Comparison of ENCODE assay signal across 8 mouse cellular contexts in genomic region chr9:121704261-121704645, GRCm38 (mm10). TPM values are rescaled to one million over a fixed set of nuclear protein-coding genes. Genes with fewer than 3 reads are reported as not detected.
DNase-seq lines count a peak whose midpoint lies in the region; ATAC-seq and TF ChIP-seq lines count a peak whose summit lies in the region.

No protein-coding gene starts in this region.

- no peak for ATAC-seq in embryonic facial prominence, embryonic 14.5 days (ENCODE audit: low read depth)
- no peak for ATAC-seq in intestine, embryonic 16.5 days
- no peak for ATAC-seq in neural tube, embryonic 13.5 days (ENCODE audit: low read depth)
- no peak for ATAC-seq in CD4-positive, CD25-positive, alpha-beta regulatory T cell, adult 4 months

- TF ChIP-seq CTCF in left cerebral cortex, adult 2 months (IDR thresholded peaks at IDR 0.05) = no peak

- WGBS in embryonic facial prominence, embryonic 14.5 days = 32% methylated on average over 11 of the region's 11 CpGs
- 26% methylated on average over 11 of the region's 11 CpGs for WGBS in intestine, embryonic 16.5 days
- 37% methylated on average over 11 of the region's 11 CpGs for WGBS in neural tube, embryonic 13.5 days

- intact Hi-C loops in left cerebral cortex, adult 2 months (cut with DNase I) = no loop called here
- intact Hi-C loops in left cerebral cortex, postnatal 10 days (cut with DNase I) = no loop called here

- peak overlapping the region; percentile 71 for H3K9ac ChIP-seq in embryonic facial prominence, embryonic 14.5 days (ENCODE audit: low read depth, low read length)
- H3K9ac ChIP-seq in intestine, embryonic 16.5 days (ENCODE audit: low read depth, low read length) = peak overlapping the region; percentile 81
- peak overlapping the region; percentile 90 for H3K9ac ChIP-seq in neural tube, embryonic 13.5 days

- H3K4me1 ChIP-seq in embryonic facial prominence, embryonic 14.5 days (ENCODE audit: control insufficient read depth, insufficient read depth, low read length) = peaks cover 14% of the 10 kb centered on the region
- H3K4me1 ChIP-seq in intestine, embryonic 16.5 days (ENCODE audit: control insufficient read depth, insufficient read depth, low read length) = peaks cover 15% of the 10 kb centered on the region
- peaks cover 33% of the 10 kb centered on the region for H3K4me1 ChIP-seq in neural tube, embryonic 13.5 days (replicated peaks)

- DNase-seq in left cerebral cortex, adult 2 months (ENCODE audit: extremely low spot score in 1 of 2, low spot score in 2 of 2) = no peak
- no peak for DNase-seq in left cerebral cortex, postnatal 10 days (ENCODE audit: extremely low spot score in 1 of 2, low spot score in 2 of 2)
- no peak for DNase-seq in embryonic facial prominence, embryonic 14.5 days (ENCODE audit: low spot score)
- no peak for DNase-seq in adrenal gland, postnatal 25 days
- no peak for DNase-seq in T-cell, adult 2 months (ENCODE audit: low spot score)

- H3K27me3 ChIP-seq in embryonic facial prominence, embryonic 14.5 days (replicated peaks; ENCODE audit: control insufficient read depth, insufficient read depth, low read length) = no peaks in the 10 kb centered on the region
- H3K27me3 ChIP-seq in intestine, embryonic 16.5 days (replicated peaks; ENCODE audit: control insufficient read depth, insufficient read depth, low read length) = no peaks in the 10 kb centered on the region
- H3K27me3 ChIP-seq in neural tube, embryonic 13.5 days = no peaks in the 10 kb centered on the region; the same call in 1 of the 2 replicates

- H3K4me2 ChIP-seq in embryonic facial prominence, embryonic 14.5 days (ENCODE audit: low read depth, low read length) = peak overlapping the region; percentile 66
- H3K4me2 ChIP-seq in intestine, embryonic 16.5 days (ENCODE audit: low read depth, low read length) = peak overlapping the region; percentile 92
- peak overlapping the region; percentile 97 for H3K4me2 ChIP-seq in neural tube, embryonic 13.5 days

- H3K27ac ChIP-seq in left cerebral cortex, adult 2 months = peak overlapping the region; percentile 83; the same call in 1 of the 2 replicates
- no peak overlapping the region for H3K27ac ChIP-seq in embryonic facial prominence, embryonic 14.5 days (replicated peaks; ENCODE audit: low read depth, low read length)
- H3K27ac ChIP-seq in intestine, embryonic 16.5 days (ENCODE audit: low read length) = peak overlapping the region; percentile 96
- no peak overlapping the region for H3K27ac ChIP-seq in neural tube, embryonic 13.5 days (replicated peaks)

- no peaks in the 10 kb centered on the region for H3K36me3 ChIP-seq in embryonic facial prominence, embryonic 14.5 days (ENCODE audit: control insufficient read depth, insufficient read depth, low read length)
- H3K36me3 ChIP-seq in intestine, embryonic 16.5 days (ENCODE audit: control insufficient read depth, insufficient read depth, low read length) = no peaks in the 10 kb centered on the region
- peaks cover 14% of the 10 kb centered on the region for H3K36me3 ChIP-seq in neural tube, embryonic 13.5 days

- peak overlapping the region; percentile 77 for H3K4me3 ChIP-seq in left cerebral cortex, adult 2 months
- H3K4me3 ChIP-seq in embryonic facial prominence, embryonic 14.5 days (ENCODE audit: low read depth, low read length) = peak overlapping the region; percentile 70
- peak overlapping the region; percentile 89 for H3K4me3 ChIP-seq in intestine, embryonic 16.5 days (ENCODE audit: low read length)
- H3K4me3 ChIP-seq in neural tube, embryonic 13.5 days = peak overlapping the region; percentile 79

- H3K9me3 ChIP-seq in embryonic facial prominence, embryonic 14.5 days (ENCODE audit: control insufficient read depth, low read length) = no peaks in the 10 kb centered on the region
- H3K9me3 ChIP-seq in intestine, embryonic 16.5 days (ENCODE audit: control insufficient read depth, low read length) = no peaks in the 10 kb centered on the region
- no peaks in the 10 kb centered on the region for H3K9me3 ChIP-seq in neural tube, embryonic 13.5 days

RNA-seq across cellular contexts. Expression of gene Sec22c, which starts 1.0 kb away (rescaled TPM):
- 10 to 100 TPM; 31.0 to 32.8 TPM for total RNA-seq in left cerebral cortex, adult 2 months (2021)
- 10 to 100 TPM; 32.5 to 33.0 TPM for total RNA-seq in left cerebral cortex, postnatal 10 days (2021)
- 10.9 and 12.4 TPM in 2 replicates for polyA plus RNA-seq in embryonic facial prominence, embryonic 14.5 days (2014; fragmentation: Nextera tagmentation; extraction: Ambion mirVana)
- 16.1 and 16.4 TPM in 2 replicates for polyA plus RNA-seq in intestine, embryonic 16.5 days (2015; fragmentation: Nextera tagmentation; extraction: Ambion mirVana)
- polyA plus RNA-seq in neural tube, embryonic 13.5 days (2015; fragmentation: Nextera tagmentation; extraction: Ambion mirVana) = 22.7 and 25.2 TPM in 2 replicates
- polyA plus RNA-seq in CD4-positive, CD25-positive, alpha-beta regulatory T cell, adult 4 months (2017; shearing (Covaris generic)) = 10 to 100 TPM; 17.6 to 32.9 TPM
- 4.9 and 5.3 TPM in 2 replicates for total RNA-seq in adrenal gland, postnatal 25 days (2021)

RNA-seq across cellular contexts. Expression of gene Ss18l2, which starts 5.9 kb away (rescaled TPM):
- total RNA-seq in left cerebral cortex, adult 2 months (2021) = 10 to 100 TPM; 84.4 to 89.6 TPM
- 10 to 100 TPM; 76.4 to 94.9 TPM for total RNA-seq in left cerebral cortex, postnatal 10 days (2021)
- 149 and 159 TPM in 2 replicates for polyA plus RNA-seq in embryonic facial prominence, embryonic 14.5 days (2014; fragmentation: Nextera tagmentation; extraction: Ambion mirVana)
- polyA plus RNA-seq in intestine, embryonic 16.5 days (2015; fragmentation: Nextera tagmentation; extraction: Ambion mirVana) = 124 and 144 TPM in 2 replicates
- 162 and 189 TPM in 2 replicates for polyA plus RNA-seq in neural tube, embryonic 13.5 days (2015; fragmentation: Nextera tagmentation; extraction: Ambion mirVana)
- polyA plus RNA-seq in CD4-positive, CD25-positive, alpha-beta regulatory T cell, adult 4 months (2017; shearing (Covaris generic)) = 10 to 100 TPM; 50.7 to 52.2 TPM
- 41.6 and 44.9 TPM in 2 replicates for total RNA-seq in adrenal gland, postnatal 25 days (2021)

RNA-seq across cellular contexts. Expression of gene Nktr, which starts 14.7 kb away (rescaled TPM):
- 100 to 1,000 TPM; 125 to 130 TPM for total RNA-seq in left cerebral cortex, adult 2 months (2021)
- total RNA-seq in left cerebral cortex, postnatal 10 days (2021) = 100 to 1,000 TPM; 112 to 119 TPM
- 61.7 and 66.7 TPM in 2 replicates for polyA plus RNA-seq in embryonic facial prominence, embryonic 14.5 days (2014; fragmentation: Nextera tagmentation; extraction: Ambion mirVana)
- 44.8 and 46.3 TPM in 2 replicates for polyA plus RNA-seq in intestine, embryonic 16.5 days (2015; fragmentation: Nextera tagmentation; extraction: Ambion mirVana)
- 56.5 and 58.6 TPM in 2 replicates for polyA plus RNA-seq in neural tube, embryonic 13.5 days (2015; fragmentation: Nextera tagmentation; extraction: Ambion mirVana)
- polyA plus RNA-seq in CD4-positive, CD25-positive, alpha-beta regulatory T cell, adult 4 months (2017; shearing (Covaris generic)) = 100 to 1,000 TPM; 104 to 128 TPM
- 90.6 and 90.8 TPM in 2 replicates for total RNA-seq in adrenal gland, postnatal 25 days (2021)

RNA-seq across cellular contexts. Expression of gene Zfp651, which starts 54.9 kb away (rescaled TPM):
- 100 to 1,000 TPM; 119 to 133 TPM for total RNA-seq in left cerebral cortex, adult 2 months (2021)
- total RNA-seq in left cerebral cortex, postnatal 10 days (2021) = 100 to 1,000 TPM; 105 to 110 TPM
- 20.1 and 20.6 TPM in 2 replicates for polyA plus RNA-seq in embryonic facial prominence, embryonic 14.5 days (2014; fragmentation: Nextera tagmentation; extraction: Ambion mirVana)
- 4.0 and 4.8 TPM in 2 replicates for polyA plus RNA-seq in intestine, embryonic 16.5 days (2015; fragmentation: Nextera tagmentation; extraction: Ambion mirVana)
- 18.2 and 19.2 TPM in 2 replicates for polyA plus RNA-seq in neural tube, embryonic 13.5 days (2015; fragmentation: Nextera tagmentation; extraction: Ambion mirVana)
- polyA plus RNA-seq in CD4-positive, CD25-positive, alpha-beta regulatory T cell, adult 4 months (2017; shearing (Covaris generic)) = under 1 TPM; 0.22 to 0.30 TPM
- total RNA-seq in adrenal gland, postnatal 25 days (2021) = 33.3 and 55.7 TPM in 2 replicates

Comparison
In these comparisons a context has a peak if more than half of its experiments do, and no peak if none do; other contexts are left out.
1. H3K27ac ChIP-seq: peak in left cerebral cortex, adult 2 months (single experiment) and intestine, embryonic 16.5 days (single experiment); none in embryonic facial prominence, embryonic 14.5 days (single experiment) and neural tube, embryonic 13.5 days (single experiment).
2. Peak in every context shown above with its lines, with median percentiles within 50 percentile points of each other: H3K4me3 ChIP-seq, H3K4me2 ChIP-seq and H3K9ac ChIP-seq.